Mouse (Mus musculus): ENCODE measurements around the gene Dytn.

Dytn gene

GRCm38 (mm10) chr1:63579153-63579552 lies 107.6 kb downstream of the Dytn start:
- DNase-seq (ENCODE audit: low spot score) = no peak

- DNase-seq (ENCODE audit: low spot score) = no peak
These were observed 109.9 kb downstream of the Dytn start for GRCm38 (mm10) chr1:63576803-63577202.

- no peak for DNase-seq (ENCODE audit: low spot score)
These were observed 112.7 kb downstream of the Dytn start for GRCm38 (mm10) chr1:63573864-63574611.

- no peak for DNase-seq (ENCODE audit: low spot score)
These were observed 113.3 kb downstream of the Dytn start for GRCm38 (mm10) chr1:63573432-63573831.
